Mouse (Mus musculus): Measurements from ENCODE around the gene Btbd9.

- no peak for TF ChIP-seq POLR2A (IDR thresholded peaks at IDR 0.05; ENCODE audit: extremely low read depth, insufficient read depth, low read length)
- TF ChIP-seq CTCF (IDR thresholded peaks at IDR 0.05; ENCODE audit: extremely low read depth, insufficient read depth, low read length): no peak
These were observed 187.9 kb downstream of the Btbd9 start for GRCm38 (mm10) chr17:30388391-30388790.
